Mouse (Mus musculus): ENCODE results near the gene Olfr822. TPM values are rescaled to one million over a fixed set of nuclear protein-coding genes. Genes with fewer than 3 reads are reported as not detected.
"Not testable (repeated sequence)": the region's sequence is repeated elsewhere in the genome, so short reads cannot be mapped to it uniquely, and the experiment has no call there.

Olfr822 gene
- polyA plus RNA-seq (2012; rRNA removed) (not detected in 2 replicates), polyA plus RNA-seq (2014; fragmentation: Nextera tagmentation; extraction: Ambion mirVana) (not detected in 2 replicates)

- Histone ChIP-seq H3K36me3 (ENCODE audit: control insufficient read depth, insufficient read depth, low read length) (no peaks in the 10 kb centered on the region), H3K9ac (ENCODE audit: low read depth, low read length, severe bottlenecking) (no peak within 1 kb of the TSS), H3K4me1 (ENCODE audit: control insufficient read depth, insufficient read depth, low read length) (no peaks in the 10 kb centered on the region), H3K4me2 (replicated peaks; ENCODE audit: low read depth, low read length, severe bottlenecking) (no peak within 1 kb of the TSS), H3K27ac (replicated peaks; ENCODE audit: low read depth, low read length) (no peak within 1 kb of the TSS), H3K27me3 (ENCODE audit: control insufficient read depth, insufficient read depth, low read length) (no peaks in the 10 kb centered on the region), H3K4me3 (replicated peaks; ENCODE audit: low read length) (no peak within 1 kb of the TSS), H3K9me3 (ENCODE audit: control insufficient read depth, low read length) (no peaks in the 10 kb centered on the region)
- TF ChIP-seq POLR2A (IDR thresholded peaks at IDR 0.05; ENCODE audit: borderline replicate concordance, extremely low read depth, insufficient read depth, insufficient read length) = no peak
- DNase-seq (ENCODE audit: low spot score) (no peak), ATAC-seq (ENCODE audit: low FRiP score, low read depth) (no peak)
Measured at GRCm38 (mm10) chr10:130070910-130071309, at the start of gene Olfr822. Gene Olfr822, plus strand, starts transcription at chr10:130071210.

DNA sequence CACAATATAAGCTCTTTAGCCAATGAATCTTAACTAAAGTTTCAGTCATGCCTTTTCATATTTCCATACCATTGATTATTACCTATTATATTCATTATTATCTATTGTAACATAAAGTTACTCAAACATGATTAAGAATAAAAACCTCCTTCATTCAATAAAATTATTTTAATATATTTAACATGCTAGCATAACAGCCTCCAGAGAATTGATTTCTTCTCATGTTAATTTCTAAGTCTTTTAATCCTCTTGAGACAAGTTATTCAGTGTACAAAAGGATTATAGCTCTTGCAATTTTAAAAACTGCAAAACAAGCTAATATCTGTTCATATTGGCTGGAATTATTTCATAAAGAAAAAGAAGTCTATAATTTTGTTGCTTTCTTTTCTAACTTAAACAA, 41.0 kb upstream of the Olfr822 start, which contains the start of gene Olfr821:
TSS of gene Olfr821 (plus strand) at position 301 of the 400 bp plus-strand sequence.
- Histone ChIP-seq H3K36me3 (ENCODE audit: control insufficient read depth, insufficient read depth, low read length) (no peaks in the 10 kb centered on the region), H3K9me3 (ENCODE audit: control insufficient read depth, low read length) (no peaks in the 10 kb centered on the region), H3K27me3 (ENCODE audit: control insufficient read depth, insufficient read depth, low read length) (no peaks in the 10 kb centered on the region), H3K4me1 (ENCODE audit: control insufficient read depth, insufficient read depth, low read length) (no peaks in the 10 kb centered on the region), H3K27ac (replicated peaks; ENCODE audit: low read depth, low read length) (no peak within 1 kb of the TSS), H3K4me2 (replicated peaks; ENCODE audit: low read depth, low read length, severe bottlenecking) (no peak within 1 kb of the TSS), H3K4me3 (replicated peaks; ENCODE audit: low read length) (no peak within 1 kb of the TSS), H3K9ac (ENCODE audit: low read depth, low read length, severe bottlenecking) (no peak within 1 kb of the TSS)
- TF ChIP-seq POLR2A (IDR thresholded peaks at IDR 0.05; ENCODE audit: borderline replicate concordance, extremely low read depth, insufficient read depth, insufficient read length) = no peak
- no peak for ATAC-seq (ENCODE audit: low FRiP score, low read depth)
- no peak for DNase-seq (ENCODE audit: low spot score)

DNA sequence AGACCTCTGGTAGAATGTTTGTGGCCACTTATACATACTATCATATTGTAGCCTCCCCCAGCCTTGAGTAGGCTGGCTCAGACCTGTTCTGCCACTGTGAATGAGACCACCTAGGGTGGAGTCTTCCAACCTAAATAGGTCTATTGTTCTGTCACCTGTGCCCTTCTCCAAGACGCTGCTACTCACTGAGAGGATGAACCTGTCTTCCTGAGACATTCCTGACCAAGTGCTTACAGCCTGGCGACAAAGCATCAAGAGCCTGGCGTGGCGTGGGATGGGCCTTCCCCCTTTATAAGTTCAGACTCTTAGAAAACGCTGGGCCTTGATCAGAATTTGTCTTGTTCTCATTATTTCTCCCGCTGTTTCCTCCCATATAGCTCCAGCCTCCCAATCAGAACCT, 33.9 kb upstream of the Olfr822 start:
- DNase-seq (ENCODE audit: low spot score) = no peak
- Histone ChIP-seq H3K27ac (replicated peaks; ENCODE audit: low read depth, low read length) (no peak overlapping the region), H3K4me1 (ENCODE audit: control insufficient read depth, insufficient read depth, low read length) (no peaks in the 10 kb centered on the region), H3K4me2 (replicated peaks; ENCODE audit: low read depth, low read length, severe bottlenecking) (no peak overlapping the region), H3K9ac (ENCODE audit: low read depth, low read length, severe bottlenecking) (no peak overlapping the region), H3K27me3 (ENCODE audit: control insufficient read depth, insufficient read depth, low read length) (no peaks in the 10 kb centered on the region), H3K4me3 (replicated peaks; ENCODE audit: low read length) (no peak overlapping the region), H3K9me3 (ENCODE audit: control insufficient read depth, low read length) (no peaks in the 10 kb centered on the region), H3K36me3 (ENCODE audit: control insufficient read depth, insufficient read depth, low read length) (no peaks in the 10 kb centered on the region)
- 66% methylated on average over 6 of the region's 6 CpGs for WGBS
- TF ChIP-seq POLR2A (IDR thresholded peaks at IDR 0.05; ENCODE audit: borderline replicate concordance, extremely low read depth, insufficient read depth, insufficient read length) = no peak
- ATAC-seq (ENCODE audit: low FRiP score, low read depth) = no peak

DNA sequence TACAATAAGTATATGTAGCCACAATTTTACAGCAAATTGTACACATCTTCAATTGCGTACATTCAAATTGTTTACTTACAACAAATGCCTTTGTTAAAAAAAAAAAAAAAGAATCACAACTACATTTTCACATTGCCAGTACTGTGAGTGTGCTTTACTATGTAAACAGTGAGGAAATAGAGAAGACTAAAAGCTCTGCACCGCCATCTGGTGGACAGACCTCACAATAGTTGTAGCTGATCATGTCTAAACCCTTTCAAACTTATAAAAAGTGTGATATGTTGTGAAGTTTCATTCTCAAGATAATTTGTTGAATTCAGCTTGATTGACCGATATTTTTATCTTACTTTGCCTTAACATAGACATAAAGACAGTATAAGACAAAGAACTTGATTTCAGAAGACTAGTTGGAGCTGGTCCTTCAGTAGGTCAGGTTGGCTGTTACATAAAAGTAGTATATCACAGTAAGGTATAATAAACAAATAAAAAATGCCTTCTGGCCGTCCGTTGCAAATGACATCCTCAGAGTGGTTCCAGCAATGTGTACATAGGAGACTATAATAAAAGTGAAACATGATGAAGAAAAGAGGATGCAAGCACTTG, 21.9 kb downstream of the Olfr822 start:
- H3K9me3 ChIP-seq (ENCODE audit: control insufficient read depth, low read length) = no peaks in the 10 kb centered on the region
- 17% methylated on average over 5 of the region's 5 CpGs for WGBS
- DNase-seq (ENCODE audit: low spot score) = peak; percentile 88
- no peak for TF ChIP-seq POLR2A (IDR thresholded peaks at IDR 0.05; ENCODE audit: borderline replicate concordance, extremely low read depth, insufficient read depth, insufficient read length)
- ATAC-seq (ENCODE audit: low FRiP score, low read depth) = no peak
- no peak overlapping the region for H3K27ac ChIP-seq (replicated peaks; ENCODE audit: low read depth, low read length)
- no peak overlapping the region for H3K4me3 ChIP-seq (replicated peaks; ENCODE audit: low read length)
- H3K27me3 ChIP-seq (ENCODE audit: control insufficient read depth, insufficient read depth, low read length) = no peaks in the 10 kb centered on the region
- no peaks in the 10 kb centered on the region for H3K36me3 ChIP-seq (ENCODE audit: control insufficient read depth, insufficient read depth, low read length)
- no peaks in the 10 kb centered on the region for H3K4me1 ChIP-seq (ENCODE audit: control insufficient read depth, insufficient read depth, low read length)
- H3K4me2 ChIP-seq (replicated peaks; ENCODE audit: low read depth, low read length, severe bottlenecking) = no peak overlapping the region
- H3K9ac ChIP-seq (ENCODE audit: low read depth, low read length, severe bottlenecking) = no peak overlapping the region

- Histone ChIP-seq H3K4me2 (replicated peaks; ENCODE audit: low read depth, low read length, severe bottlenecking) (no peak overlapping the region), H3K4me1 (ENCODE audit: control insufficient read depth, insufficient read depth, low read length) (no peaks in the 10 kb centered on the region), H3K9ac (ENCODE audit: low read depth, low read length, severe bottlenecking) (no peak overlapping the region), H3K27ac (replicated peaks; ENCODE audit: low read depth, low read length) (no peak overlapping the region), H3K36me3 (ENCODE audit: control insufficient read depth, insufficient read depth, low read length) (no peaks in the 10 kb centered on the region), H3K4me3 (replicated peaks; ENCODE audit: low read length) (no peak overlapping the region), H3K27me3 (ENCODE audit: control insufficient read depth, insufficient read depth, low read length) (no peaks in the 10 kb centered on the region), H3K9me3 (ENCODE audit: control insufficient read depth, low read length) (no peaks in the 10 kb centered on the region)
- TF ChIP-seq POLR2A (IDR thresholded peaks at IDR 0.05; ENCODE audit: borderline replicate concordance, extremely low read depth, insufficient read depth, insufficient read length) = no peak
- no peak for ATAC-seq (ENCODE audit: low FRiP score, low read depth)
- DNase-seq (ENCODE audit: low spot score) = peak; percentile 3
Measured at GRCm38 (mm10) chr10:130096104-130096503, 25.1 kb downstream of the Olfr822 start.

GRCm38 (mm10) chr10:130115283-130115682, 44.3 kb downstream of the Olfr822 start, which contains the start of gene Olfr823:
Gene Olfr823, minus strand, starts transcription at chr10:130115383.
- H3K36me3 ChIP-seq (ENCODE audit: control insufficient read depth, insufficient read depth, low read length); H3K9me3 ChIP-seq (ENCODE audit: control insufficient read depth, low read length); ATAC-seq (ENCODE audit: low FRiP score, low read depth); H3K4me1 ChIP-seq (ENCODE audit: control insufficient read depth, insufficient read depth, low read length); H3K9ac ChIP-seq (ENCODE audit: low read depth, low read length, severe bottlenecking); H3K27me3 ChIP-seq (ENCODE audit: control insufficient read depth, insufficient read depth, low read length); DNase-seq (ENCODE audit: low spot score); H3K4me2 ChIP-seq (replicated peaks; ENCODE audit: low read depth, low read length, severe bottlenecking); H3K4me3 ChIP-seq (replicated peaks; ENCODE audit: low read length); H3K27ac ChIP-seq (replicated peaks; ENCODE audit: low read depth, low read length): not testable (repeated sequence)
- WGBS = 74% methylated on average over 1 of the region's 1 CpGs

DNA sequence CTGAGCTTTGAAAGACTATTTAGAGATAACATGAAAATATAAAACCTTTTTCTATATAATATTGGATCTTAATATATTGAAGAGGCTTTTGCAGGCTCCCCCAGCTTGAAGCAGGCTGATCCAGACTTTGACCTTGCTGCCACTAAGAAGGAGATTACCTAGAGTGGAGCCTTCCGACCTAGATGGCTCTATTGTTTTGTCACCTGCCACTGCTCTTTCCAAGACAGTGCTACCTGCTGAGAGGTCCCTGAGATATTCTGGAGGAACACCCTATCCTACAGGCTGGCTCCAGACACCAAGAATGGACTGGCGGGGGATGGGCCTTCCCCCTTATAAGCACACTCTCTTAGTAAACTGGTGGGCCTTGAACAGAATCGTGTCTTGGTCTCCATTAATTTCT, 45.0 kb downstream of the Olfr822 start:
- not testable (repeated sequence) for ATAC-seq (ENCODE audit: low FRiP score, low read depth); H3K9me3 ChIP-seq (ENCODE audit: control insufficient read depth, low read length); H3K4me1 ChIP-seq (ENCODE audit: control insufficient read depth, insufficient read depth, low read length); H3K27ac ChIP-seq (replicated peaks; ENCODE audit: low read depth, low read length); H3K4me3 ChIP-seq (replicated peaks; ENCODE audit: low read length); H3K27me3 ChIP-seq (ENCODE audit: control insufficient read depth, insufficient read depth, low read length); DNase-seq (ENCODE audit: low spot score); H3K36me3 ChIP-seq (ENCODE audit: control insufficient read depth, insufficient read depth, low read length); H3K9ac ChIP-seq (ENCODE audit: low read depth, low read length, severe bottlenecking); H3K4me2 ChIP-seq (replicated peaks; ENCODE audit: low read depth, low read length, severe bottlenecking)
- WGBS = 65% methylated on average over 3 of the region's 3 CpGs

Measured in limb, embryonic 14.5 days (tissue).